Mouse (Mus musculus) hindbrain, embryonic 15.5 days (tissue): ENCODE results near the gene Pla1a. TPM values are rescaled to one million over a fixed set of nuclear protein-coding genes. Genes with fewer than 3 reads are reported as not detected.
"Not testable (repeated sequence)": the region's sequence is repeated elsewhere in the genome, so short reads cannot be mapped to it uniquely, and the experiment has no call there.

Experiments
- ATAC-seq: fragments of 200-750 bp; cut with Nextera tagmentation; 2 replicates; pipeline ENCODE4 v1.8.0; 2017; ENCODE audit warnings: low read depth, moderate number of reproducible peaks, moderate TSS enrichment; ENCODE audit not compliant: low FRiP score
- H3K27ac ChIP-seq: fragments of 300-500 bp; sonication (generic); replicated peaks from 2 replicates; pipeline ENCODE4 v1.5.1; 2015; ENCODE audit warnings: mild to moderate bottlenecking, inconsistent platforms
- H3K27me3 ChIP-seq: fragments of 300-500 bp; sonication (generic); 2 replicates; pipeline ENCODE4 v1.6.1; 2015; ENCODE audit warnings: control low read depth, inconsistent platforms
- H3K36me3 ChIP-seq: fragments of 300-500 bp; sonication (generic); 2 replicates; pipeline ENCODE4 v1.6.1; 2015; ENCODE audit warnings: control low read depth, inconsistent platforms
- H3K4me1 ChIP-seq: fragments of 300-500 bp; sonication (generic); replicated peaks from 2 replicates; pipeline ENCODE4 v1.6.1; 2015; ENCODE audit warnings: control low read depth, inconsistent platforms
- H3K4me2 ChIP-seq: fragments of 300-500 bp; sonication (generic); 2 replicates; pipeline ENCODE4 v1.6.1; 2015; ENCODE audit warnings: moderate library complexity, mild to moderate bottlenecking, inconsistent platforms
- H3K4me3 ChIP-seq: fragments of 300-500 bp; sonication (generic); 2 replicates; pipeline ENCODE4 v1.5.1; 2015; ENCODE audit warnings: mild to moderate bottlenecking, inconsistent platforms
- H3K9ac ChIP-seq: fragments of 300-500 bp; sonication (generic); 2 replicates; pipeline ENCODE4 v1.6.1; 2015; ENCODE audit warnings: inconsistent platforms
- H3K9me3 ChIP-seq: fragments of 300-500 bp; sonication (generic); 2 replicates; pipeline ENCODE4 v1.6.1; 2016; ENCODE audit warnings: control low read depth, inconsistent platforms
- WGBS: fragments of 180-500 bp; shearing (Covaris S2); methylation state at CpG from one replicate; pipeline ENCODE4 v1.1.7; 2015; 5-methylcytosine and 5-hydroxymethylcytosine counted together
- polyA plus RNA-seq: library from polyadenylated mRNA; unstranded; fragments of >200 nt; fragmentation: Nextera tagmentation; extraction: Ambion mirVana; gene quantifications from 2 replicates; pipeline ENCODE4 v1.2.1, GENCODE M21; 2015

Pla1a gene
- polyA plus RNA-seq: 0.43 and 0.45 TPM in 2 replicates

DNA sequence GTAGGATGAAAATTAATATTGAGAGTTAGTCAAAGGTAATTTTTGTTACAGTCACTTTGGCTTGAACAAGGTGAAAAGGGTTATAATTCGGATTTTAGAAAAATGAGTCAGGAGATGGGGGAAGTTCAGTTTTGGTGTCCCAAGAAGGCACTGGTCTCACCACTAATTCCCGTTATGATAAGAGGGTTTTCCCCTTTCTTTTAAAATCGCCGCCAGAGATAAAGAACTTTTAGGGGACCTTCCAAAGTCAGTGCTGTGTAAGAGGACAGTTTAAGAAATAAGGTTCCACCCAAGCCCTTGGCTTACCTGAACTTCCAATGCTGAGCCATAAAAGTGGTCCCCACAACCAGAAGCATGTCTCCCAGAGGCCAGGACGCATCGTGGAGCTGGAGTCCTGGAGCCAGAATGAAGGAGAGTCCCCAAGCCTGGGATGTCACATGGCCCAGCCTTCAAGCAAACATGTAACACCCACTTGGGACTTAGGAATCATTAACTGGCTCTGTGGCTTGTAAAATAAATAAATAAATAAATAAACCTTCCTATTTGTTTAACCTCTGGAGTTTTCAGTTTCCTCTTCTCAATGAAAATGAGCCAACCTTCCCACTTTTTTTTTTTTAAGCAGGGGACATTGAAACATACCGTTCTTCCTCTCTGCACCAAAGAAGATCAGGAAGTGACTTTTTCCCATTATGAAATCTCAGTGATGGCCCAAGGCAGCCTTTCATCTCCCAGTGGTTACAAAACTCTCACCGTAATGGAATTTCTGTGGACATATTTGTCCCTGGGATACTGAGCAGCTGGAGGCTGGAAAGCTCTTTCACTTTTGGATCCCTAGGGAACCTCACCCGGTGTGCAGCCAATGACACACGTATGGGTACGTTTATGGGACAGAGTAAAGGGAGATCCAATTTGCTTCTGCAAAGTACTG lies at the start of gene Pla1a:
Pla1a (minus strand) TSS at position 648 of the 928 bp plus-strand sequence.
- ATAC-seq: no peak

DNA sequence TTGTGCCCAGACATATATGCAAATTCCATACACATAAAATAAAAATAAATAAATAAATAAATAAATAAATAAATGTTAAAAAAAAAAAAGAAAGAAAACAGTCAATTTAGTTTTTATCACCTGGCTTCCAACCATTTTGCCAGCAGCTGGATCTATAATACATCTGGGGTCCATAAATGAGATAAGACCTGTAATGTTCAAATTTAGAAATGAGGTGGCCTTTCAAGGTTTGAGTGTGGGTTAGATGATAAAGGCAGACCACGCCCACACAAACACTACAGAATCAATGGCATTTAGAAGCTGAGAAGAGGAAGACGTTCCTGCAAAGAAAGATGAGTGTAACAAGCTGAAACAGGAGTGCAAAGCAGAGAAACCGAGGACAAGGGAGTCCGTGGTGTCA lies 48.4 kb upstream of the Pla1a start:
- no peak for ATAC-seq
- Histone ChIP-seq H3K9ac (no peak overlapping the region), H3K27ac (no peak overlapping the region), H3K4me2 (no peak overlapping the region), H3K9me3 (no peaks in the 10 kb centered on the region), H3K4me3 (no peak overlapping the region), H3K4me1 (peaks cover 11% of the 10 kb centered on the region), H3K36me3 (no peaks in the 10 kb centered on the region), H3K27me3 (peaks cover 13% of the 10 kb centered on the region; the same call in 1 of the 2 replicates)
- WGBS: 82% methylated on average over 4 of the region's 4 CpGs

More for the DNA sequence above, at the start of gene Pla1a:
- H3K9me3 ChIP-seq: no peaks in the 10 kb centered on the region
- H3K27me3 ChIP-seq: no peaks in the 10 kb centered on the region
- H3K27ac ChIP-seq: no peak within 1 kb of the TSS
- H3K36me3 ChIP-seq: no peaks in the 10 kb centered on the region
- H3K9ac ChIP-seq: no peak within 1 kb of the TSS
- H3K4me1 ChIP-seq: no peaks in the 10 kb centered on the region
- WGBS: 79% methylated on average over 11 of the region's 11 CpGs
- no peak within 1 kb of the TSS for H3K4me3 ChIP-seq
- no peak within 1 kb of the TSS for H3K4me2 ChIP-seq

DNA sequence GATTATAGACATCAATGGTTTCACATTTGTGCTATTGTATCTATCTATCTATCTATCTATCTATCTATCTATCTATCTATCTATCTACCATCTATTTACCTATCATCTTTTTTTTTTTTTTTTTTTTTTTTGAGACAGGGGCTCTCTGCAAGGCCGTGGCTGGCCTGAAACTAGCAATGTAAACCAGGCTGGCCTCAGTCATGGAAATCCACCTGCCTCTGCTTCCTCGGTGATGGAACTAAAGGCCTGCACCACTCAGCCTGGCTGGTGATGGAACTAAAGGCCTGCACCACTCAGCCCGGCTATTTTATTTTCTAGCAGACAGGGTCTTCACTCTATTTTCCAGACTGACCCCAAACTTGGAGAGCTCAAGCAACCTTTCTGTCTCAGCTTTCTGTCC lies 45.4 kb upstream of the Pla1a start:
- no peaks in the 10 kb centered on the region for H3K36me3 ChIP-seq
- WGBS: 93% methylated on average over 3 of the region's 3 CpGs

DNA sequence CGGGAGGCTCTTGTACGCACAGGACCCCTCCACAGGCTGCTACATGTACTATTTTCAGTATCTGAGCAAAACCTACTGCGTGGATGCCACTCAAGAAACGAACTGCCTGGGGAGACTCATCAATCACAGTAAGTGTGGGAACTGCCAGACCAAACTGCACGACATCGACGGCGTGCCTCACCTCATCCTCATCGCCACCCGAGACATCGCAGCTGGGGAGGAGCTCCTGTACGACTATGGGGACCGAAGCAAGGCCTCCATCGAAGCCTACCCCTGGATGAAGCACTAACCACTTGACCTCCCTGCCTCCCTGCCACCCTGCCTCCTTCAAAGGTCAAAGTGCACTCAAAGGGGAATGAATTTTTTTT lies 44.3 kb upstream of the Pla1a start:
- peak overlapping the region; percentile 35; the same call in 1 of the 2 replicates for H3K9ac ChIP-seq

More for the DNA sequence above, 45.4 kb upstream of the Pla1a start:
- Histone ChIP-seq H3K4me1 (peaks cover 14% of the 10 kb centered on the region), H3K9ac (no peak overlapping the region), H3K27me3 (peaks cover 6% of the 10 kb centered on the region; the same call in 1 of the 2 replicates), H3K27ac (no peak overlapping the region), H3K4me2 (no peak overlapping the region), H3K4me3 (no peak overlapping the region), H3K9me3 (no peaks in the 10 kb centered on the region)
- no peak for ATAC-seq

DNA sequence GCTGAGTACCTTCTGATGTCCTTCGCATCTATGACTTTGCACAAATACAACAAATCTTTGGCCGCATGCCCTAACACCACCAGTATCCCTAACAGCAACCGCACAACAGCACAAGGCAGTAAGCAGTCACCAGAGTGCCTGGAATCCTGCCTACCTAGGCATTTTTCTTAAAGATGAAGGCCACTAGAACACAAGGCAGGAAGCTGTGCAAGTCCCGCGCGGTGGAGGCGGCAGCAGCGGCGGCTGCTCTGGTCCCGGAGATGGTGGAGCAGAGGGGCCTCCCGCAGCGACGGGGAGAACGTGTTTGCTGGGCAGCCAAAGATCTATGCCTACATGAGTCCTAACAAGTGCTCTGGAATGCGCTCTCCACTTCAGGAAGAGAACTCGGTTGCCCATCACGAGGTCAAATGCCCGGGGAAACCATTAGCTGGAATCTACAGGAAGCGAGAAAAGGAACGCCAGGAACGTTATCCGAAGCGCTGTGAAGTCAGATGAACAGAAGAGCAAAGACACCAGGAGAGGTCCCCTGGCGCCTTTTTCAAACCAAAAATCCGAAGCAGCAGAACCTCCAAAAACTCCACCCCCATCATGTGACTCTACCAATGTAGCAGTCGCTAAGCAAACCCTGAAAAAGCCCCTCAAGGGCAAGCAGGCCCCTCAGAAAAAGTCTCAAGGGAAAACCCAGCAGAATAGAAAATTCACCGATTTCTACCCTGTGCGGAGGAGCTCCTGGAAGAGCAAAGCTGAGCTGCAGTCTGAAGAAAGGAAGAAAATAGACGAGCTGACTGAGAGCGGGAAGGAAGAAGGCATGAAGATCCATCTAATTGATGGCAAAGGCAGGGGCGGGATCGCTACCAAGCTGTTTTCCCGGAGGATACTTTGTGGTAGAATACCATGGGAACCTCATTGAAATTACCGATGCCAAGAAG lies 43.6 kb upstream of the Pla1a start:
- WGBS: 5% methylated on average over 34 of the region's 34 CpGs
- H3K9ac ChIP-seq: peak overlapping the region; percentile 35
- H3K27ac ChIP-seq: peak overlapping the region; percentile 59
- H3K4me2 ChIP-seq: peak overlapping the region; percentile 82
- H3K9me3 ChIP-seq: no peaks in the 10 kb centered on the region
- H3K4me3 ChIP-seq: peak overlapping the region; percentile 41
- ATAC-seq: peak; percentile 65
- peaks cover 14% of the 10 kb centered on the region for H3K4me1 ChIP-seq
- H3K27me3 ChIP-seq: no peaks in the 10 kb centered on the region
- no peaks in the 10 kb centered on the region for H3K36me3 ChIP-seq

More for the DNA sequence above, 44.3 kb upstream of the Pla1a start:
- 27% methylated on average over 14 of the region's 14 CpGs for WGBS
- not testable (repeated sequence) for H3K27me3 ChIP-seq, H3K36me3 ChIP-seq, H3K9me3 ChIP-seq
- ATAC-seq: peak; percentile 48; the same call in 1 of the 2 replicates
- H3K4me1 ChIP-seq: peaks cover 14% of the 10 kb centered on the region
- peak overlapping the region; percentile 82 for H3K4me2 ChIP-seq
- peak overlapping the region; percentile 41 for H3K4me3 ChIP-seq
- peak overlapping the region; percentile 59 for H3K27ac ChIP-seq

DNA sequence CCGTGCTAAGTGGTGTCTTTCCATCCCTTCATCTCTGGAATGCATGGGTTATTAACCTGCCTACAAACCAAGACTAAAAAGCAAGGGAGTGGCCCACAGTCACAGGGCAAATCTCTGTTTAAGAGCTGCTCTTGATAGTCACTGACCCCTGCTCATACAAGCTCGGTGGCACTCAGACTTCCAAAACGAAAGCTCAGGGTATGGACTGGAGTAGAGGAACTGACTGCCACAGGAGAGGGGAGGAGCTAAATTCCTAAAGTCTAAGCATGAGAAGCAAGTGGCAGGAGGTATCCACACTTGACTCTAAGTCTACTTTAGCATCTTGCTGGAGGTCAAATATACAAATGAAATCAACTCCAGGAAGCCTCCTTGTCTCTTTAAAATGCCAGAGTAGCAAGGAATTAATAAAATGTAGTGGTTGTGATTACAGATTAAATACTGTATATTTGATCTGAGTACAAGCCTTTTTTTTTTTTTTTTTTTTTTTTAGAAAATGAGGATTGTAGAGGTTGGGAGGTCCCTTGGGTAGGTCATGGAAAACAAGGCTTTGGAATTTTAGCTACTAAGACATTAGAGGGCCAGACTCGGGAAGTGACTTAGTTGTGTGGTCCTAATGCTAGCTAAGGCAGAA lies 42.9 kb upstream of the Pla1a start:
- Histone ChIP-seq H3K4me1 (peaks cover 14% of the 10 kb centered on the region), H3K27me3 (no peaks in the 10 kb centered on the region), H3K9me3 (no peaks in the 10 kb centered on the region), H3K4me3 (peak overlapping the region; percentile 41; the same call in 1 of the 2 replicates), H3K9ac (no peak overlapping the region), H3K27ac (no peak overlapping the region), H3K4me2 (peak overlapping the region; percentile 82), H3K36me3 (no peaks in the 10 kb centered on the region)
- ATAC-seq: no peak
- WGBS: 60% methylated on average over 4 of the region's 4 CpGs

DNA sequence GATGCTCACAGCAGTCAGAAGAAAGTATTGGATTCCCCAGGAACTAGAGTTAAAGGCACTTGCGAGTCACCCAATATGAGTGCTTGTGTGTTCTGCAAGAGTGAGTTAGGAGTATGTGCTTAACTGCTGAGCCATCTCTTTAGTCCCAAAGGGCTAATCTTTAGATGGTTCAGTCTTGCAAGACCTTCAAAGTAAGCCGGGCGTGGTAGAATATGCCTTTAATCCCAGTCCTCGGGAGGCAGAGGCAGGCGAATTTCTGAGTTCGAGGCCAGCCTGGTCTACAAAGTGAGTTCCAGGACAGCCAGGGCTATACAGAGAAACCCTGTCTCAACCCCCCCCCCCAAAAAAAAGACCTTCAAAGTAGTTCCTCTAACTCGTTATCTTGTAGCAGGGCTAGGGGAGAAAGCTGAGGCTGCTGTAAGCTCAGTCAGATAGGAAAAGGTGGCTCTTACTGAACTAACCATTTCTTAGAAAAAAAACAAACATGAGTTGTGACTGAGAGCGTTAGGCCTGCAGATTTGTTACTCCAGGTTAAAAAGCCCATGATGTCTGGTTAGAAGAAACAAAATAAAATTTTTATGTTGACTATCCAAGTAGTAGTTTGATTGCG lies 41.8 kb upstream of the Pla1a start:
- ATAC-seq: no peak
- H3K4me2 ChIP-seq: no peak overlapping the region
- H3K4me3 ChIP-seq: no peak overlapping the region
- H3K4me1 ChIP-seq: peaks cover 14% of the 10 kb centered on the region
- H3K27ac ChIP-seq: no peak overlapping the region
- H3K9me3 ChIP-seq: no peaks in the 10 kb centered on the region
- no peaks in the 10 kb centered on the region for H3K36me3 ChIP-seq
- WGBS: 93% methylated on average over 9 of the region's 9 CpGs
- no peak overlapping the region for H3K9ac ChIP-seq
- H3K27me3 ChIP-seq: no peaks in the 10 kb centered on the region

DNA sequence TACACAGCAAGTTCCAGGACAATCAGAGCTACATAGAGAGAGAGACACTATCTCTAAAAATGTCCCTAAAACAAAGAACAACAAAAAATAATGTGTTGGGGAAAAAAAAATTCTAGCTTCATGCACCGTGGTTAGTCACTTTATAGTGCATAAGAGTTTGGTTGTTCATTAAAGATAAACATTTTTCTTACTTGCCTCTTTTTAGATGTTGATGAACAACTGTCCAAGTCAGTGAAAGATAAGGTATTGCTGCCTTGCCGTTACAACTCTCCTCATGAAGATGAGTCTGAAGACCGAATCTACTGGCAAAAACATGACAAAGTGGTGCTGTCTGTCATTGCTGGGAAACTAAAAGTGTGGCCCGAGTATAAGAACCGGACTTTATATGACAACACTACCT lies 40.7 kb upstream of the Pla1a start:
- Histone ChIP-seq H3K4me3 (no peak overlapping the region), H3K4me1 (peaks cover 14% of the 10 kb centered on the region), H3K9me3 (no peaks in the 10 kb centered on the region), H3K27ac (no peak overlapping the region), H3K9ac (no peak overlapping the region), H3K4me2 (no peak overlapping the region), H3K36me3 (no peaks in the 10 kb centered on the region), H3K27me3 (no peaks in the 10 kb centered on the region)
- no peak for ATAC-seq
- 95% methylated on average over 5 of the region's 5 CpGs for WGBS

DNA sequence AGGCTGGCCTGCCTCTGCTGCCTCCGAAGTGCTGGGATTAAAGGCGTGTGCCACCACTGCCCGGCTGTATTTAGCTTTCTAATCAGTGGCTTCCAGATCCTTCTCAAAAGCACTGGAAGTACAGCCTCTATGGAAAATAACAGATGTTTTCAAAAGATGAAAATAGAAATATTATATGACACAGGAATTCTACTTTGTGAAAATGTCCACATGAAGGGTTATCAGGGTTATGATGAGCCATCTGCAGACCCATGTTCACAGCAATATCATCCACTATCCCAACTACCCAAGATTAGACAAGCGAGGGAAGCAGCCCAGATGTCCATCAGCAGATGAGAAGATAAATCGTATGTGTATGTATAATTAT lies 39.5 kb upstream of the Pla1a start:
- H3K36me3 ChIP-seq: no peaks in the 10 kb centered on the region
- no peak overlapping the region for H3K4me2 ChIP-seq
- no peaks in the 10 kb centered on the region for H3K9me3 ChIP-seq
- no peak overlapping the region for H3K9ac ChIP-seq
- no peaks in the 10 kb centered on the region for H3K27me3 ChIP-seq
- WGBS: 92% methylated on average over 5 of the region's 5 CpGs
- no peak for ATAC-seq
- peaks cover 14% of the 10 kb centered on the region for H3K4me1 ChIP-seq
- H3K27ac ChIP-seq: no peak overlapping the region
- H3K4me3 ChIP-seq: no peak overlapping the region

DNA sequence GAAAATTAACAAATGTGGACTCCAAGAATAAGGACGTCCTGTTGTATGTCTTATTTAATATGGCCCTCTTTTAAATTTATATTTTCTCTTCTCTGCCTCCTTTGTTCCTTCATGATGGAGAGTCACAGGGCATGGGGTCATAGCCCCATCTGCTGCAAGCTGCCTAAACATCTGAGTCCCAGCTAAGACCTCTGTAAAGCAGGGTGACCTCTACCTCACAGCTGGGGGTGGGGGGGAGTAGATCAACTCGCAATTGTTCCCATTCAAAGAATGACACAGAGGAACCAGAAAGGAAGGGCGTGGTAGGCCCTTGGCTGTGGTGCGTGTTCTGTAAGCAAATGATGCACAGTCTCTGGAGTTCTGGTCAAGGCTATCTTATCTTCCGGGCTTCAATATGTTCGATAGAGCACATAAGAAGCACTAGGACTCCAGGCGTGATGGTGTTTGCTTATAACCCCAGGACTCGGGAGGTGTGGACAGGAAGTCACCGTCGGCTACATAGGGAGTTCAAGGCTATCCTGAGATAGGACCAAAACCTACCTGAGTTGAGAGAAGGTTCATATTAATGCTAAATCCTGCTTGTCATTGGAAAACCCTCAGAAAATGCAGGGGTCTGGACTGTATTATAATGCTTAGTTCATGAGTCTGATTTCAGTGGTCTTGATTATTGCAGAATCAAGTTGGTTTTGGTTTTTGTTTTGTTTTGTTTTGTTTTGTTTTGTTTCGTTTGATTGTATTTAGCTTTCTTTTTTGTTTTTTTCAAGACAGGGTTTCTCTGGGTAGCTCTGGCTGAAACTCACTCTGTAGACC lies 39.0 kb upstream of the Pla1a start:
- WGBS: 71% methylated on average over 11 of the region's 11 CpGs
- peaks cover 8% of the 10 kb centered on the region for H3K4me1 ChIP-seq

DNA sequence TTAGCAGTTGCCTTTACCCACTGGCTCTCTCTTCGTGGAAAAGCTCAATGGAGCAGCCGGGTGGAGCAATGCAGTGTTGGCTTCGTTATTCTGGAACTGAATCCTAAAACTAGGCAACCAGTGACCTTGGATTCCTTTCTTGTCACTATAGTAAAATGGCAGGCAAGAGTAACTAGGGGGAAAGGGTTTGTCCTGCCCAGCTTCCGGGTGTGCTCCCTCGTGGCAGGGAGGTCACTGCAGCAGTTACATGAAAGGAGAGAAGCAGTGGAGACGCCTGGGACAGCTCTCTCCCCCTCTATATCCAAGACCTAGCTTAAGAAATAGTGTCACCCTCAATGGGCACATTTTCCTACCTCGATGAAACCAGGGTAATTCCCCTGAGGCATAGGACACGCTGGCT lies 36.5 kb upstream of the Pla1a start:
- no peak overlapping the region for H3K4me2 ChIP-seq
- H3K9ac ChIP-seq: no peak overlapping the region
- WGBS: 71% methylated on average over 8 of the region's 8 CpGs
- H3K27me3 ChIP-seq: no peaks in the 10 kb centered on the region
- H3K36me3 ChIP-seq: no peaks in the 10 kb centered on the region
- H3K4me1 ChIP-seq: no peaks in the 10 kb centered on the region
- no peak overlapping the region for H3K4me3 ChIP-seq
- no peak overlapping the region for H3K27ac ChIP-seq
- ATAC-seq: no peak
- no peaks in the 10 kb centered on the region for H3K9me3 ChIP-seq

More for the DNA sequence above, 39.0 kb upstream of the Pla1a start:
- no peaks in the 10 kb centered on the region for H3K9me3 ChIP-seq
- H3K27ac ChIP-seq: no peak overlapping the region
- no peaks in the 10 kb centered on the region for H3K36me3 ChIP-seq
- no peak overlapping the region for H3K9ac ChIP-seq
- ATAC-seq: no peak
- no peaks in the 10 kb centered on the region for H3K27me3 ChIP-seq
- no peak overlapping the region for H3K4me2 ChIP-seq
- H3K4me3 ChIP-seq: no peak overlapping the region
